Mouse (Mus musculus): ENCODE measurements around the gene Chsy1. TPM values are rescaled to one million over a fixed set of nuclear protein-coding genes. Genes with fewer than 3 reads are reported as not detected.
A peak's percentile ranks its signal among the peaks of the same experiment; 100 is the strongest.

The Chsy1 gene
- polyA plus RNA-seq, 1 experiment from 2014 or later, result 16.1 TPM

- H3K4me3 ChIP-seq (replicated peaks), result no peak overlapping the region
- peaks cover 31% of the 10 kb centered on the region for H3K4me1 ChIP-seq
- ATAC-seq (ENCODE audit: insufficient number of reproducible peaks, low FRiP score, low TSS enrichment, low read depth), result no peak
- H3K9ac ChIP-seq, result no peak overlapping the region
- no peaks in the 10 kb centered on the region for H3K36me3 ChIP-seq
- H3K4me2 ChIP-seq (replicated peaks), result no peak overlapping the region
- H3K9me3 ChIP-seq (replicated peaks), result no peaks in the 10 kb centered on the region
- 56% methylated on average over 3 of the region's 3 CpGs for WGBS
- no peaks in the 10 kb centered on the region for H3K27me3 ChIP-seq
- no peak overlapping the region for H3K27ac ChIP-seq (replicated peaks)
These were observed 30.8 kb downstream of the Chsy1 start for GRCm38 (mm10) chr7:66140095-66140494.

- Histone ChIP-seq H3K27ac (replicated peaks) (no peak overlapping the region), H3K9me3 (replicated peaks) (no peaks in the 10 kb centered on the region), H3K9ac (no peak overlapping the region), H3K4me1 (peaks cover 24% of the 10 kb centered on the region), H3K4me3 (replicated peaks) (no peak overlapping the region), H3K27me3 (no peaks in the 10 kb centered on the region), H3K36me3 (no peaks in the 10 kb centered on the region), H3K4me2 (replicated peaks) (no peak overlapping the region)
- ATAC-seq (ENCODE audit: insufficient number of reproducible peaks, low FRiP score, low TSS enrichment, low read depth), result peak; percentile 69
- WGBS, result 49% methylated on average over 4 of the region's 4 CpGs
These were observed 31.7 kb downstream of the Chsy1 start for GRCm38 (mm10) chr7:66140923-66141570.

GRCm38 (mm10) chr7:66142514-66142913, 33.2 kb downstream of the Chsy1 start:
- H3K9me3 ChIP-seq (replicated peaks), result no peaks in the 10 kb centered on the region
- H3K4me2 ChIP-seq (replicated peaks), result no peak overlapping the region
- peaks cover 17% of the 10 kb centered on the region for H3K4me1 ChIP-seq
- H3K4me3 ChIP-seq (replicated peaks), result no peak overlapping the region
- H3K36me3 ChIP-seq, result no peaks in the 10 kb centered on the region
- H3K9ac ChIP-seq, result no peak overlapping the region
- no peak overlapping the region for H3K27ac ChIP-seq (replicated peaks)
- no peak for ATAC-seq (ENCODE audit: insufficient number of reproducible peaks, low FRiP score, low TSS enrichment, low read depth)
- 75% methylated on average over 7 of the region's 7 CpGs for WGBS
- H3K27me3 ChIP-seq, result no peaks in the 10 kb centered on the region

GRCm38 (mm10) chr7:66144543-66144942, 35.2 kb downstream of the Chsy1 start:
- ATAC-seq (ENCODE audit: insufficient number of reproducible peaks, low FRiP score, low TSS enrichment, low read depth), result no peak
- Histone ChIP-seq H3K36me3 (no peaks in the 10 kb centered on the region), H3K9ac (no peak overlapping the region), H3K27me3 (no peaks in the 10 kb centered on the region), H3K4me2 (replicated peaks) (no peak overlapping the region), H3K4me1 (peaks cover 15% of the 10 kb centered on the region), H3K9me3 (replicated peaks) (no peaks in the 10 kb centered on the region), H3K4me3 (replicated peaks) (no peak overlapping the region), H3K27ac (replicated peaks) (no peak overlapping the region)
- 88% methylated on average over 2 of the region's 2 CpGs for WGBS

GRCm38 (mm10) chr7:66147156-66147555, 37.8 kb downstream of the Chsy1 start:
- WGBS, result 93% methylated on average over 1 of the region's 1 CpGs
- Histone ChIP-seq H3K27me3 (no peaks in the 10 kb centered on the region), H3K9ac (no peak overlapping the region), H3K4me3 (replicated peaks) (no peak overlapping the region), H3K9me3 (replicated peaks) (no peaks in the 10 kb centered on the region), H3K36me3 (no peaks in the 10 kb centered on the region), H3K4me1 (peaks cover 12% of the 10 kb centered on the region), H3K27ac (replicated peaks) (no peak overlapping the region), H3K4me2 (replicated peaks) (no peak overlapping the region)
- ATAC-seq (ENCODE audit: insufficient number of reproducible peaks, low FRiP score, low TSS enrichment, low read depth), result no peak

- Histone ChIP-seq H3K36me3 (peaks cover 5% of the 10 kb centered on the region; the same call in 1 of the 2 replicates), H3K4me1 (peaks cover 12% of the 10 kb centered on the region), H3K9me3 (replicated peaks) (no peaks in the 10 kb centered on the region), H3K9ac (no peak overlapping the region), H3K27me3 (no peaks in the 10 kb centered on the region), H3K4me3 (replicated peaks) (no peak overlapping the region), H3K4me2 (replicated peaks) (no peak overlapping the region), H3K27ac (replicated peaks) (no peak overlapping the region)
- WGBS, result 97% methylated on average over 3 of the region's 3 CpGs
- ATAC-seq (ENCODE audit: insufficient number of reproducible peaks, low FRiP score, low TSS enrichment, low read depth), result no peak
These were observed 38.5 kb downstream of the Chsy1 start for GRCm38 (mm10) chr7:66147816-66148215.

GRCm38 (mm10) chr7:66149506-66149905, 40.2 kb downstream of the Chsy1 start:
- Histone ChIP-seq H3K9me3 (replicated peaks) (no peaks in the 10 kb centered on the region), H3K4me3 (replicated peaks) (no peak overlapping the region), H3K4me1 (peaks cover 12% of the 10 kb centered on the region), H3K27ac (replicated peaks) (no peak overlapping the region), H3K4me2 (replicated peaks) (no peak overlapping the region), H3K36me3 (peaks cover 9% of the 10 kb centered on the region; the same call in 1 of the 2 replicates), H3K9ac (no peak overlapping the region), H3K27me3 (no peaks in the 10 kb centered on the region)
- WGBS, result 61% methylated on average over 8 of the region's 8 CpGs
- ATAC-seq (ENCODE audit: insufficient number of reproducible peaks, low FRiP score, low TSS enrichment, low read depth), result no peak

- peaks cover 9% of the 10 kb centered on the region; the same call in 1 of the 2 replicates for H3K36me3 ChIP-seq
- 77% methylated on average over 3 of the region's 3 CpGs for WGBS
- no peaks in the 10 kb centered on the region for H3K27me3 ChIP-seq
- no peak overlapping the region for H3K4me3 ChIP-seq (replicated peaks)
- H3K27ac ChIP-seq (replicated peaks), result no peak overlapping the region; the same call in 1 of the 2 replicates
- H3K4me2 ChIP-seq (replicated peaks), result no peak overlapping the region
- H3K4me1 ChIP-seq, result peaks cover 12% of the 10 kb centered on the region
- no peak overlapping the region for H3K9ac ChIP-seq
- no peaks in the 10 kb centered on the region for H3K9me3 ChIP-seq (replicated peaks)
- ATAC-seq (ENCODE audit: insufficient number of reproducible peaks, low FRiP score, low TSS enrichment, low read depth), result no peak
These were observed 41.1 kb downstream of the Chsy1 start for GRCm38 (mm10) chr7:66150411-66150810.

- 0 out of 2 replicates have a peak, but pooled peaks cover 9% of the 10 kb centered on the region for H3K4me1 ChIP-seq
- no peak for ATAC-seq (ENCODE audit: insufficient number of reproducible peaks, low FRiP score, low TSS enrichment, low read depth)
- H3K27me3 ChIP-seq, result no peaks in the 10 kb centered on the region
- H3K4me3 ChIP-seq (replicated peaks), result no peak overlapping the region
- H3K9me3 ChIP-seq (replicated peaks), result no peaks in the 10 kb centered on the region
- H3K4me2 ChIP-seq (replicated peaks), result no peak overlapping the region
- peaks cover 8% of the 10 kb centered on the region; the same call in 1 of the 2 replicates for H3K36me3 ChIP-seq
- 74% methylated on average over 9 of the region's 9 CpGs for WGBS
- no peak overlapping the region for H3K9ac ChIP-seq
- H3K27ac ChIP-seq (replicated peaks), result no peak overlapping the region
These were observed 48.1 kb downstream of the Chsy1 start for GRCm38 (mm10) chr7:66157413-66157812.

GRCm38 (mm10) chr7:66157861-66158415, 48.6 kb downstream of the Chsy1 start:
- 80% methylated on average over 4 of the region's 4 CpGs for WGBS
- Histone ChIP-seq H3K36me3 (peaks cover 3% of the 10 kb centered on the region; the same call in 1 of the 2 replicates), H3K9ac (no peak overlapping the region), H3K9me3 (replicated peaks) (no peaks in the 10 kb centered on the region), H3K4me2 (replicated peaks) (no peak overlapping the region), H3K4me1 (peaks cover 10% of the 10 kb centered on the region; the same call in 1 of the 2 replicates), H3K4me3 (replicated peaks) (no peak overlapping the region), H3K27ac (replicated peaks) (no peak overlapping the region), H3K27me3 (no peaks in the 10 kb centered on the region)
- ATAC-seq (ENCODE audit: insufficient number of reproducible peaks, low FRiP score, low TSS enrichment, low read depth), result no peak

- ATAC-seq (ENCODE audit: insufficient number of reproducible peaks, low FRiP score, low TSS enrichment, low read depth), result no peak
- Histone ChIP-seq H3K4me2 (replicated peaks) (no peak overlapping the region), H3K27ac (replicated peaks) (no peak overlapping the region), H3K9me3 (replicated peaks) (no peaks in the 10 kb centered on the region), H3K4me1 (peaks cover 17% of the 10 kb centered on the region; the same call in 1 of the 2 replicates), H3K27me3 (no peaks in the 10 kb centered on the region), H3K9ac (no peak overlapping the region), H3K4me3 (replicated peaks) (no peak overlapping the region), H3K36me3 (no peaks in the 10 kb centered on the region)
- WGBS, result 70% methylated on average over 9 of the region's 9 CpGs
These were observed 49.4 kb downstream of the Chsy1 start for GRCm38 (mm10) chr7:66158616-66159129.
